Mouse (Mus musculus): Measurements from ENCODE around the gene B9d1.

DNA sequence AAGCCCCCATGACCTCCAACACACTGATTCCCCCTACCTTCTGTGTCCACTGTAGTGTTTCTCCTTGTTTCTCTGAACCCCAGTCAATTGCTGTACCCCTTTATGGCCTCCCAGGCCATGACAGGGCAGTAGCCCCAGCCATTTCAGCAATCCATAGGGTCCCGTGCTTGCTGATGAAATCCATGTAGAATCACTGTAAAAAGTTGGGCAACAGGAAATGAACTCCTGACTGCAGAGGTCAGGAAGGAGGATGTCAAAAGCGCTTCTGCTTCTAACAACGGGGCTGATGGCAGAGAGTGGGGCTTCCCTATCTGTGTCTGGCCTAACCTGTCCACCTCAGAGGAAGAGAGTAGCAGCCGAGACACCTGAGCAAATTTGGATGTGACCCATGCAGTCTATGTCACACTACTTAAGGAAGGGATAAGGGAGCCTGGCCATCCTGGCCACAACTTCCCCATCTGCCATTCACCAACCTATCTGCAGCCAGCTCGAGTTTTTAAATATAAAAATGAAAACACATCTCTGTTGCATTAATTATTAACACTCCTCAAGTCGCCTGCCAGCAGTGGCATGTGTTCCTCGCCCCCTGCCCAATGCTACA lies 35.5 kb upstream of the B9d1 start:
- no peak for TF ChIP-seq POLR2A (IDR thresholded peaks at IDR 0.05; ENCODE audit: control insufficient read depth, extremely low read depth, insufficient read depth, low read length, poor library complexity)
- TF ChIP-seq CTCF (IDR thresholded peaks at IDR 0.05; ENCODE audit: borderline replicate concordance, control insufficient read depth, extremely low read depth, insufficient read depth, low read length, poor library complexity) = no peak

Measured in thymus, adult 2 months (tissue).